Mouse (Mus musculus) CD4-positive, CD25-positive, alpha-beta regulatory T cell, adult 4 months (primary cell): ENCODE measurements around the gene Lrrn4cl. TPM values are rescaled to one million over a fixed set of nuclear protein-coding genes. Genes with fewer than 3 reads are reported as not detected.
A peak's percentile ranks its signal among the peaks of the same experiment; 100 is the strongest.
"Not testable (repeated sequence)": the region's sequence is repeated elsewhere in the genome, so short reads cannot be mapped to it uniquely, and the experiment has no call there.

Experiments used
- ATAC-seq: one replicate; pipeline ENCODE4 v1.8.0; 2017
- polyA plus RNA-seq, 2 experiments: library from polyadenylated mRNA; unstranded; fragments of 100-300 nt; shearing (Covaris generic); gene quantifications; one replicate each; pipeline ENCODE4 v1.2.1; 2017

Lrrn4cl gene
- polyA plus RNA-seq: not detected

DNA sequence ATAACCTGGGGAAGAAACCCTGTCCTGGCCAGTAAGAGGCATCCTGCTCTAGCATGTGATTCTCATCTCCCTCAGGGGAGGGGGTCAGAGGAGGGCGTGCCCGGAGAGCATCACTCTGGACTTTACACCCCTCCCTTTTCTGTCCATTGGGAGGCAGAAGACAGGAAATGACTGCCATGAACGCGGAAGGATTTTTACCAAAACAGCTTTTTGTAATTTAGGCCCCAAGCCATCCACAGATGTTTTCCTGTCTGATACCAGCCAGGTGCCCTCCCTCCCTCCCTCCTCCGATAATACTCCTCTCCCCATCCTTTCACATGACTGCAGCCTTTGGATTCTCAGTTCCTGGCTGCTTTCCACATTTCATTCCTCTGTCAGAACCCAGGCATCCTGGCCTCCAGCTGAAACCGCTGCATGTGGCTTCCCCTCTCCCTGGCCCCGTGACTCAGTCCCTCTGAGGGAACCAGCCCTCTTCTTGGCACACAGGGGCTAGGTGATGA lies at the start of gene Lrrn4cl:
Lrrn4cl (plus strand) TSS at position 367 of the 500 bp plus-strand sequence.
- ATAC-seq: no peak

DNA sequence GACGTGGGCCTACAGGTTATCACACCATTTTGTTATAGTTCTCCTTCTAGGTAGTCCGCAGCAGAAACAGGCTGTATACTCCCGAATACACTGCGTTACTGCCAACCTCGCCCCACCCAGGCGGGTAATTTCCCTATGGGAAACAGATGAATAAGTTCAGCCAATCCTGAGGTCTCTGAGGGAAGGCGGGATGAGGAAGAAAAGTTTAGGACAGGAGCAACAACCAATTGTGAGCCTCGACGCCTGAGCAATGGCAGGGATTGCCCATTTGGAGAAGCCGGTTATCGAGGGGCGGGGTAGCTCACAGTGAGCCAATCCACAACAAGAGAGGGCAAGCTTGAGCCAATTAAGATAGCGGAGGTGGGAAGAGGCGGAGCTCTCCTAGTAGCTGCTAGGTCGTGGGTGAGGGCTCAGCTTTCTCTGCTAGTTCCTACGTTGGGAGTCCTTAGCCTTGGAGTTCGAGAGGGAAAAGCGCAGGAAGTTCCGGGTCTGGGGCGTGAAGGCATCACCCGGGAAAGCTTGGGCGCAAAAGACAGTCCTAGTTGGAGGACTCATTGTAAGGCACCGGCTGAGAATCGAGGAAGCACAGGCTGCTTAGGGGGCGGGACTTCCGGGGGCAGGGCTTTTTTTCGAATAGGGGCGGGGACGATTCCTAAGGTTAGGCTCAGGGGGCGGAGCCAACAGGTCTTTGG lies 48.3 kb upstream of the Lrrn4cl start, which contains the start of gene Zbtb3:
Zbtb3 (plus strand) TSS at position 426 of the 692 bp plus-strand sequence.
- peak; percentile 88 for ATAC-seq

DNA sequence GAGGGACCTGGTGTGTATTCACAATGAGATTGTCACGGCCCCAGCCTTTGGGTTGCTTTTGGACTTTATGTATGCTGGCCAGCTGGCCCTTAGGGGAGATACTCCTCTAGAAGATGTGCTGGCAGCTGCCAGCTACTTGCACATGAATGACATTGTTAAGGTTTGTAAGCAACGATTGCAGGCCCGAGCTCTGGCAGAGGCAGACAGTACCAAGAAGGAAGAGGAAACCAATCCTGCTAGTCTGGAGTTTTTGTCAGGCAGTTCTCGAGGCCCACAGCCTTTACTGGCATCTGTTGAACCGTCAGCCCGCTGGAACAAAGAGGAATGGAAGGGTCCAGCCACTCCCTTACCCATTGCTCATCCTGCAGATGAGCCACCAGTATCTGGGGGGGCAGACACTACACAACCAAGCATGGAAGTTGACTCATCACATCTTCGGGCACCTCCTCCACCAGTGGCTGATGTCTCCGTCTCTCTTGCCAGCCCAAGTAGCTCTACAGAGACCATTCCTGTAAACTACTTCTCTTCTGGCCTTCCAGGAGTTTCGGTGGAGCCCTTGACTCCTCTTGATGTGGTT lies 47.3 kb upstream of the Lrrn4cl start:
- no peak for ATAC-seq

DNA sequence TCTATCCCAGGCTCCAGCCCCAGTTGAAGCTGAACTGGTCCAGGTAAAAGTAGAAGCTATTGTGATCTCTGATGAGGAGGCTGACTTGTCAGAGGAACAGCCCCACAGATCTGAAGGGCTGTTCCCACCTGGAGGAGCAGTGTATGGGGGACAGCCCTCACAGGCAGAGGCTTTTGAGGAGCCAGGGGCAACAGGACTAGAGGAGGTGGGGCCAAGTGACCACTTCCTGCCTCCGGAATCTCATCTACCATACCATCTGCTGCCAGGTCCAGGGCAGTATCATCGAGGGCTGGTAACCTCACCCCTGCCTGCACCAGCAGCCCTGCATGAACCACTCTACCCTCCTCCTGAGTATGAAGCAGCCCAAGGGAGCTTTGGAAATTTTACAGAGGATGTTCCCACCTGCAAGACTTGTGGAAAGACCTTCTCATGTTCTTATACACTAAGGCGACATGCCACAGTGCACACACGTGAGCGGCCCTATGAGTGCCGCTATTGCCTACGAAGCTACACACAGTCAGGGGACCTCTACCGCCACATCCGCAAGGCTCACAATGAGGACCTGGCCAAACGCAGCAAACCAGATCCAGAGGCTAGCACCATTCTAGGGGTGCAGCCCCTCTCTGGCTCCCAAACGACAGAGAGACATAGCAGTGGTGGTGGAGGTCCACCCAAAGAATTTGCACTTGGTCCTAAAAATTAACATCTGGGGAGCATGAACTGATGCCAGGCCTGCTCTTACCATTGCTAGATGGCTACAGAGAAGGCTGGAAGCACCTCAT lies 46.5 kb upstream of the Lrrn4cl start:
- ATAC-seq: no peak

DNA sequence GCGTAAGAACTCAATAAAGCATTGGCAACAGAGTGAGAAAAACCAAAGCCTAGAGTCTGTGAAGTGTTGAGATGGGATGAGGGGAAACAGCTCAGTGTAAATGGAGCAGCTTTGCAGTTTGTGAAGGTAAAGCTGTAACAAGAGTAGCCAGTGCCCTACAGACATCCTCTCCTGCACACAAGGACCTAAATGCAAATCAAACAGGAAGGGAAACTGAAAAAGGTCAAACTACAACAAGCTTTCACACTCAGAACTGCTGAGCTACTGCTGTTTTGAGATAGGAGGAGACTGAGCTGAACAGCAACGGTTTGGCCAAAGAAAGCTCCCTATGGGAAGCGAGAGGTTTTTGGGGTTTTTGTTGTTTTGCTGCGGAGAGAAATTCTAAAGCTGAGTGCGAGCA lies 43.8 kb upstream of the Lrrn4cl start:
- no peak for ATAC-seq

DNA sequence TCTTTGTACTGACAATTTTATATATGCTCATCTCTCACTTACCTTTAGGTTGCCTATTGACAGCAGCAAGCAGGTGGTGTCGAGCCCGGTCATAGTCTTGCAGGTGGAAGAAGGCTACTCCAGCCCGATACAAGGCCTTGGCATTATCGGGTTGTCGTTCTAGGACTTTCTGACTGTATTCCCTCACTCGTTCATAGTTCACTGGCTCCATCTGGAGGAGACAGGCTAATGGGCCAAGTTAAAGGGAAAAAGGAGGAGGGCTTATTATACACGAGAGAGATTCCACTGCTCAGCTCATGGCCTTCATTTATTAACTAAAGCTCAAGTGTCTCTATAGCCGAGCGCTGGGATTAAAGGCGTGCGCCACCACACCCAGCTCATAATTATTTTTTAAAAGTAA lies 34.8 kb upstream of the Lrrn4cl start:
- no peak for ATAC-seq

DNA sequence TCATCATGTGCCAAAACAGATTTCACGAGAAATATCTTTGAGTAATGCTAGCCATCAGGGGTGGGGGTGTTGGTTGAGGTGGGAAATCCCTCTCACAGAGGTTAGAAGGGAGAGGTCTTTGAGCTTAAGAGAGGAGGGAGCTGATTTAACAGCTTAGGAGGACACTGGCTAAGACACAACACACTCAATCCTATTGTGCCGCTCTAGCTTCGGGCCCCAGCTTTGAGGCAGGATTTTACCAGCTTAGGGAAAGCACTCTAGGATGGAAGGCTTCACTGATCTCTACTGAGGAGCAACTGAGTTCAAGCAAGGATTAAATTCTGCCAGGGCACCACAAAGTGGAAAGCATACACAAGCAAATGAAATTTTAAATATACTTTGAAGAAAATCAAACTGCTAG lies 33.6 kb upstream of the Lrrn4cl start:
- ATAC-seq: no peak

DNA sequence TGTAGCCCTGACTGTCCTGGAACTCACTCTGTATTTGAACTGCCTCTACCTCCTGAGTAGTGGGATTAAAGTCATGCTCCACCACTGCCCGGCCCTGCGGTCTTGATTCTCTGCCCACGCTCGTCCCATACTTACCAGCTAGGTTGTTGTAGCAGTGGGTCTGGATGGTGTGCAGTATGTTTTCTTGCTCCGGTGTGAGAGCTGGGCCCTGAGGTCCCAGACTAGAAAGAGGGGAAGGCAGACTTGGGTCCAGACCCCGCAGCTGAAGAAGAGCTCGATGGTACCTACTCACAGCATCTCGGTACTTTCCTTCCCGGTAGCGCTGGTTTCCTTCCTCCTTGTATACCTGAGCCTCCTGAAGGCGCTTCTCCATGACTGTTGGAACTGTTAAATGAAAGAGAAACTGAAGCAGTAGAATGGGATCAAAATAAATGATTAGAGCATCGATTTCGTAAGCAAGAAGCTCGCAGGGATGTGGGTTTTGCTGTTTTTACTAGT lies 32.2 kb upstream of the Lrrn4cl start:
- ATAC-seq: no peak

DNA sequence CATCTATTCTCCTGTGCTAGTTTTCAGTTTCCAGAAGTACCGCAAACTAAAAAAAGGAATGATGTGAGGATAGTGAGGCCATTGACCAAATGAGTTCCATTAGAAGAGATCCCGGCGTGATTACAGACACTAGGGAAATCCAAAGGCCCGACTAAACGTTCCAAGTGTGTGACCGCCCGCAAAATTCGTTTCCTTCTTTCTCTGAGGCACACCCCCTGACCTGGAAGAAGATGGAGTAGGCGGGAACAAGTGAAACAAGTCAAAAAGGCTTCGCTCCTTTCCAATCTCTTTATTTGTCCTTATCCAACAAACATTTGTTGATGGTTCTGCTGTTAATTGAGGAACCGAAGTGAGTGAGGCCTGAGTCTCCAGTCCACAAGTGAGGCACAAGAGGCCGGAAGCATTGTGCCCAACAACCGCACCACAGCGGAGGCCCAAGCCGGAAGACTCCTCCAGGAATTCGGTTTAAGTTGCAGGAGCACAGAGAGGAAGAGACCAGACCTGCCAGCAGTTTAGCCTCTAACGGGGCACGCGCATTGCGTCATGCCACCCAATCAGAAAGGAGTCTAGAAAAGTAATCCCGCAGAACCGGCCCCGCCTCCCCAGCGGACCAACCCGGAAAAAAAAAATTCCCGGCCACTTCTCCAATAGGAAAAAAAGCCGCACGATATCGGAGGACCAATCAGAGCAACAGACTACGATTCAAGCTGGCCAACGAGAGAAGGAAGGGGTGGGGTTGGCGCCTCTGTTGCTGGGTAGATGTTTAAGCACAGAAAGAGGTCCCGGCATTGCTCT lies 31.6 kb upstream of the Lrrn4cl start, which contains the start of gene Ttc9c:
Ttc9c (minus strand) TSS at position 533 of the 795 bp plus-strand sequence.
- ATAC-seq: peak; percentile 71

DNA sequence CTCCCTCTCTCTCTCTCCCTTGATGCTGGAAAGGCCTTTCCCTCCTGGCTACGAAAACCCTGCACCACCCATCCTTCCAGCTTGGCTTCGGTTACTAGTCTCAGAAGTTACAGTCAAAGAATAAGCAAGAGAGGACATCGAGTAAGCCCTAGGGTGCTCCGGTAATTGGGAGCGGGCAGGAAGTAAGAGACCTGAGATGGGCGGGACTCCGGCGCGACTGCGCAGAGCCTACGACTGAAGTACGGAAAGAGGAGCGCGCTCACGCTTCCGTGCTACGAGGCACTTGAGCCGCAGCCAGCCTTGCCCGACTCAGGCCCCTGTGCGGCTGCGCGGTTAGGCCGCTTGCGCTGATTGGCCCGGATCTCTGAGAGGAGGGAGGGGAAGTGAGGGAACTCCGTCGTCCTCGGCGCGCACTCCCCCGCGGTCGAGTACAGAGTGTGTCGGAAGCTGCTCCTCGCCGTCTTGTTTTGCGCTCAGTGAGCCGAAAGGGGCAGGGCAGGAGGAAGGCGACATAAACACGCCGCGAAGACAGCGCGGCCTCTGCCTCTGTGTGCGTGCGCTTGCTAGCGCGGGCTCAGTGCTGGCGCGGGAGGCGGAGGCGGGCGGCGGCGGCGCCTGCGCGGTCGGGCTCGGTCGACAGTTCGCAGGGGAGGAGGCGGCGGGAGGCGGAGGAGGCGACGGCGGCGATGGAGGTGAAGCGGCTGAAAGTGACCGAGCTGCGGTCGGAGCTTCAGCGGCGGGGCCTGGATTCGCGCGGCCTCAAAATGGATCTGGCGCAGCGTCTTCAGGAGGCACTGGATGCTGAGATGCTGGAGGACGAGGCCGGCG lies 30.8 kb upstream of the Lrrn4cl start, which contains the start of gene Hnrnpul2:
Hnrnpul2 (plus strand) TSS at position 415 of the 828 bp plus-strand sequence.
- ATAC-seq: peak; percentile 83

DNA sequence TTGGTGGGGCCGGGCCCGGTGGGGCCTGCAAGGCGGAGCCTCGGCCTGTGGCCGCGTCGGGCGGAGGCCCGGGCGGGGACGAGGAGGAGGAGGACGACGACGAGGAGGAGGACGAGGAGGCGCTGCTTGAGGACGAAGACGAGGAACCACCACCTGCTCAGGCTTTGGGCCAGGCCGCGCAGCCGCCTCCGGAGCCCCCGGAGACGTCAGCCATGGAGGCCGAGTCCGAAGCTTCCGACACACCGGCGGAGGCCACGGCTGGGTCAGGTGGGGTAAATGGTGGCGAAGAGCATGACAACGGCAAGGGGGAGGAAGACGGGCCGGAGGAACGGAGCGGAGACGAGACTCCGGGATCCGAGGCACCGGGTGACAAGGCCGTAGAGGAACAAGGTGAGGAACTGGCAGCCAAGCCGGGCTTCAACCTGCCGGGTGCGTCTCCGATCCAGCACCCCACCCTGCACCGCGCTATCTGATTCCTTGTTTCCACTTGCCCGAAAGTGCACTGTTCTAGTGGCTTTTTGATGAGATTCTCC lies 30.1 kb upstream of the Lrrn4cl start:
- ATAC-seq: no peak

DNA sequence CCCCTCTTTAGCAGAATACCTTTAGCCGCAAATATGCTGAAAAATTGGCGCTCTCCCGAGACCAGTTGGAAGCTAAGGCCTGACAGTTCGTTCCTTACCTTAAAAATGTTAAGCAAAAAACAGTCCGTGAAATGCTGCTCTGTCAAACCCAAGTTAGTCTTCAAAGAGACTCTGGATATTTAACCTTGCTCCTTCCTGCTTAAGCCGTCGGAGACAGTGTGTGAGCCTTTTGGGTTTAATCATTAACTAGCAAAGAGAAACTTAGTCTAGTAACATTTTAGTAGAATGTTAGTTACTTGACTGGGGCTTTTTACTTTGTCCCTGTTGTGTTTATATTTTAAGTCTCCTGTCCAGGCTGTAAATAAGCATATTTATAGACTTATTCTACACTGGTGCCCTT lies 29.4 kb upstream of the Lrrn4cl start:
- ATAC-seq: no peak

DNA sequence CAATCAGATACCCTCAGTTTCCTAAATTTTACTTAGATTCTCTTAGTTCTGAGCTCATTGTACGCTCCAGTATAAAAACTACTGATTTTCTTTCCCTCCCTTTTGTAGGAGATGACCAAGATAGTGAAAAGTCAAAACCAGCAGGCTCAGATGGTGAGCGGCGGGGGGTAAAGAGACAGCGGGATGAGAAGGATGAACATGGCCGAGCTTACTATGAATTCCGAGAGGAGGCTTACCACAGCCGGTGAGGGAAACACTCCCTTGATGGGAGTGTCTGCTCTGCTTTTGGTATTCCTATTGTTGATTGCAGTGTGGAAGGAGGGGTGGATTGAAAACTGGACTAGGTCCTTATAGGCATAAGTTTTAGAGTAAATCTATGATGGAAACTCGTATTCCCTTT lies 27.9 kb upstream of the Lrrn4cl start:
- no peak for ATAC-seq

DNA sequence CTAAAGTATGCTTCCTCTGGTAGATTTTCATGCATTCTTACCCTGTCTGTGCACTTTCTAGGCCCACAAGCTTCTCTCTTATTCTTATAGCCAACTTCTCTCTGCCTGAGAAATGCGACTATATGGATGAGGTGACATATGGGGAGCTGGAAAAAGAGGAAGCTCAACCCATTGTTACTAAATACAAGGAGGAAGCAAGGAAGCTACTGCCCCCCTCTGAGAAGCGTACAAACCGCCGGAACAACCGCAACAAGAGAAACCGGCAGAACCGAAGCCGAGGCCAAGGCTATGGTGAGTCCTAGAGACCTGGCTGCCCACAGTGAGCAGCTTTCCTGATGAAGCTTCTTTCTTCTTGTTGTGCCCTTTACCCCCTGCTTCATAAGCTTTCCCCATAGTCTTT lies 20.9 kb upstream of the Lrrn4cl start, which contains the start of gene AC129217.1:
AC129217.1 (plus strand) TSS at position 114 of the 400 bp plus-strand sequence.
- ATAC-seq: no peak

DNA sequence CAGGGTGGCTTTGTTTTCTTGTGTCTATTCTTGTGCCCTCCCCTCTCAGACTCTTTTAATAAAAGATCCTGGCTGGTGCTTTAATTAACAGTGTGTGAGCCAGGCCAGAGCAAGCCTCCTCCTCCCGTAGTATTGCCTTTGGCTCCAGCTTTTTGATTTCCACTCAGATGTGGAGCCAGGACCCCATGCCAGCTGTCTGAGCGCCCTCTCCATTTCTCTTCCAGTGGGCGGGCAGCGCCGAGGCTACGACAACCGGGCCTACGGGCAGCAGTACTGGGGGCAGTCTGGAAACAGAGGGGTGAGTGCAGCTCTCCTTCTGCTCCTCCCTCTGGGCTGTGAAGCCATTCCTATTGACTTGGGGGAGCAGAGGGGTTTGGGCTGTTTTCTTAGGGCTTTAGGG lies 19.9 kb upstream of the Lrrn4cl start:
- no peak for ATAC-seq

DNA sequence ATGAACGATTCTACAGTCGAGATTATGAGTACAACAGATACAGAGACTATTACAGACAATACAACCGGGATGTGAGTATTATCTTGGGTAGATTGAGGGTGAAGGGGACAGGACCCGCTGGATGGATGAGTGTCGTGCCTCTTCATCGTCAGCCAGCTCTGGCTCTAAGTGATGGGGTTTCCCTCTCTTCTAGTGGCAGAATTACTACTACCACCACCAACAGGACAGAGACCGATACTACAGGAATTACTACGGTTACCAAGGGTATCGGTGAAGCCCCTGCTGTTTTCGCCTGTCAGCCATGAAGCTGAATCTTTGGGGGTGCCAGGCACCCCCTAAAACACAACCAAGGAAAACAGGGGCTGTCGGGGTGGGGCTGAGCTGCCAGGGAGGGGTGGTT lies 19.3 kb upstream of the Lrrn4cl start:
- ATAC-seq: no peak

DNA sequence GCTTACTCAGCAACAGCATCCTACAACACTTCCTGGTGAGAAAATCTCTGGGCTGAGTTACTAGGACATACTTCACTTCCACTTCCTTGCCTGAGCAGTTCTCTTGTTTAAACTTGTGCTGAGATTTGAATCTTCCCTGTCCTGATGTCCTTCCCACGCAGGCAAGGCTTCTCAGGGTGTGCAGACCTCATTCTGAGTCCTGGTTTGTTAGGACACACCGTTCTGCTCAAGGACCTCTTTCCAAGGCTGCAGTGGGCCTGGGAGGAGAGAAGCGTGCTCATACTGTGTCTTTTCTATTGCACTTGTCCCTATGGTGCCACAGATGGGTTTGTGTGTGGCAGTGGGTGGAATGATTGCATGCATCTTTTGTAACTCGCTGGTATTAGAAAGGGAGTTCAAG lies 17.6 kb upstream of the Lrrn4cl start:
- ATAC-seq: no peak

DNA sequence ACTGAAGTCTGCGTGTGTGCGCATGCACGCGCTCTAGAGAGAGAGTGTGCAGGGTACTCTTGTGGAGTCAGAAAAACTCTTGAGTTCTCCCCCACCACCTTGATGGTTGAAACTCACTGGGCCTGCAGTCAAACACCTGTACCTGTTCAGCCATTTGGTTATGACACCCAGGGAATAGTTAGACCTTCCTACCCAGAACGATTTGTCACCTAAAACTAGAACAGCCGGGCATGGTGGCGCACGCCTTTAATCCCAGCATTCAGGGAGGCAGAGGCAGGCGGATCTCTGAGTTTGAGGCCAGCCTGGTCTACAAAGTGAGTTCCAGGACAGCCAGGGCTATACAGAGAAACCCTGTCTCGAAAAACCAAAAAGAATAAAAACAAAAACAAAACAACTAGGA lies 14.2 kb upstream of the Lrrn4cl start:
- ATAC-seq: not testable (repeated sequence)

DNA sequence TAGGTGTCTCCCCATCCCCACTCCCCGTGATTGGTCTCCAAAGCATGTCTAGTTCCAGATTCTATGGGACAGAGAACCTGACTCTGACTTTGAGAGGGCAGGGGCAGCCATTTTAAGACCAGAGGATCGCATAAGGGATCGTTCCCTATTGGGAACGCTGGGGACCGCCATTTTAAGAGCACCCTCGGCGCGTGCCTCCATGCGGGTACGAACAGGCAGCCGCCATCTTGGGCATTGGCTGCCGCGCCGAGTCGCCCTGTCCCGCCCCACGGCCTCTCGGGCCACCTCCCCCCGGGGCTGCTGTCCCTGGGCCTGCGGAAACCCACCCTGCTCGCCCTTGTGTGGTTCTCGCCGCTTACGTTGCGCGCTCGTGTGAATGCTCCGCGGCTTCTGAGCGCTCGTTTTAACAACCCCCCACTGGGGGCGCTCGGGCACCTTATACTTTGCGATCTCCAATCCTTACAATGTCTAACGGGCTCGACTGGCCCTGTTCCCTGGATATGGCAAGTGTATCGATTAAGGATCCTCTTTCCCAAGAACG lies 13.2 kb upstream of the Lrrn4cl start, which contains the start of gene Bscl2:
Bscl2 (plus strand) TSS at position 217 of the 541 bp plus-strand sequence.
- peak; percentile 79 for ATAC-seq

DNA sequence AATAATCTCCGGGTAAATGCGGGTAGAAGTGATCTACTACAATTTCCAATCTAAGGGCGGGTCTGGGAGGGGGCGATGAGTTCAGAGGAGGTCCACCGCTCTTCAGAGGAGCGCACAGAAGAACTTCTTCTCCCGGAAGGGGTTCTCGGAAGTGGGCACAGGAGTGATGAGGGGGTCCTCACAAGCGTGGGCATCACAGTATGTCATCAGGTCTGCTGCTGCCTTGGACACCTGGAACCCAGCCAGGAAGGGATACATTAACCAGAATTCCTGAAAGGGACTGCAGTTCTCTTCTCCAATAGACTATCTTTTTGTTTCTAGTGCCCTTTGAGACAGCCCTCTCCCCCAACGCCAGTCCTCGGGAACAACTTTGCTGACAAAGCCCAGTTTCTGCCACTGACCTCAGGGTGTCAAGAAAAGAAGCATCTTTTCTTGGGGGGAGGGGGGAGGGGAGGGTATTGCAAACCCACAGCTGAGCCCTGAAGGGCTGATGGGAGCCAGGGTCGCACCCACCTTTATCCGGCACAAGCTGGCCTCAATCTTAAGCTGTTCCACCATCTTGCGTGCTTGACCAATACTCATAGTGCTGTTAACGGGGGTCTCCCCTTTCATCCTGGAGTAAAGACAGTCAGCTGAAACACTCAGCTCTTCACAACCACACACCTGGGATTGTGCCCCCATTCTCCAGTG lies 12.4 kb upstream of the Lrrn4cl start:
- ATAC-seq: peak; percentile 14
